Mouse (Mus musculus): ENCODE data around the gene Apoc1.
A peak's percentile ranks its signal among the peaks of the same experiment; 100 is the strongest.

The Apoc1 gene

DNA sequence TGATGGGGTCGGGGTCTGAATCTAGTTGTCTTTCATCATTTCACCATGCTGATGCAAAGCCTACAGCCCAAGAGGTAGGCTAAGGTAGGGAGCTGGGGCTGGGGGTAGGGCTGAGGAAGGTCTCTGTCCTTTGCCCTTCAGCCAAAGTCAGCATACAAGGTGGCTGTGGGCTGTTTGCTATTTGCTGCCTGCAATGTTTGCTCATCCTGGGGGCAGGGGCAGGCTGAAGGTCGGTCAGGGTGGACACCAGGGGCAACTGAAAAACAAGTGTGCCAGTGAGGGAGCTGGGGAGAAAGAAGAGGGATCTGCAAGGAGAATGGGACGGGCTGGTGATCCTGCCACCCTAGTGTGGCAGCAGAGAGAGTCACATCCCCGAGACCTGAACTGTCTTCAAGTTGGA lies 7.1 kb downstream of the Apoc1 start:
- no peak for DNase-seq (ENCODE audit: low read depth, low spot score)

DNA sequence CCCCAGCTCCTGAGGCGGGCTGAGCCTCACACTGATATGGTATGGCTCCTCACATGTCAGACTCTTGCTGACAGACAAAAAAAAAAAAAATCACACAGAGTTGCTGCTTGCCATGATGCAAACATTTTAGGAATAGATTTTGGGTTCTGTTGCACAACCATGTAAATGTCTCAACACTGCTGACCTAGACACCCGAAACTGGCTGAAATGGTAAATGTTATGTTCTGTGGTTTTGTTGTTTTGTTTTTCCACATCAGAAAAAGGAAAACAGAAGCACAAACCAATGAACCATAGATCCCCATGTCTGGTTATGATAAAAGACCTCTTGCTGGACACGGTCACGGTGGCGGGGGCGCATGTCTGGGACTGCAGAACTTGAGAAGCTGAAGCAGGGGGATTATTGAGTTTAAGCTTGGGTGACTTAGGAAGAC lies 8.7 kb downstream of the Apoc1 start:
- DNase-seq (ENCODE audit: low read depth, low spot score): no peak

DNA sequence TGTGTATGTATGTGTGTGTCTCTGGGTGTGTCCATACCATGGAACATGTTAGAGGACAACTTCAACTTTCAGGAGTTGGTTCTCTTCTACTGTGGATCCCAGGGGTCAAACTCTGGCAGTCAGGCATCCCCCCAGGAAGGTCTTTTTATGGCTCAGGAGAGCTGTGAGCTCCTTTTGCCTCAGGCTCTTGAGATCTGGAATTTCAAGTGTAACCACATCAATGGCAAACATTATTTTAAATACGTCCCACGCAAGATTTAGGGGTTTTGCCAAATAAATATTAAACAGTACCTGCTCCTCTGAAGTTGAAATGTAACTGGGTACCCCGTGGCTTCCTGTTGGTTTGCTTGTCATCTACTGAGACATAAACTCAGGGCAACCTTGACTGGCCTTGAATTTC lies 9.5 kb downstream of the Apoc1 start:
- no peak for DNase-seq (ENCODE audit: low read depth, low spot score)

DNA sequence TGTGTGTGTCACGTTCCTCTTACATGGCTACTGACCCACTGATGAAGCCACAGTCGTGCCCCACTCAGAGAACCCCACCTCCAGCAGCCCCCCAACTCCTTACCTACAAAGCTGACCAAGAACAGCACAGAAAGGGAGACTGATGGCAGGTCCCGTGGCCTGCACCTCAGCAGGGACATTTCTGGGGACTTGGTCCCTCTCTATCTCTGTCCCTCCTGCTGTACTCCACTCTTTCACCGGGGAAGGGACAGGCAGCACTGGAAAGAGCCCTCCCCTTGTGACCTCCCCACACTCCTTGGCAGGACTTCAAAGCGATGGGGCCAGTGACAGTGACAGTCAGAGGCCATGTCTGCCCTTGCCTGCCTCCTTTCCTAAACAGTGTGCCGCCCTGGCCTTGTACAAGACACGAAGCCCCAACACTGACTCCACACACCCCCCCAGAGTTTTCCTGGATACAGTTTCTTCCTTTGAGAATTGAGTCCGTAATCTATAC lies 11.2 kb downstream of the Apoc1 start, which contains the start of the genes Gm44805 and Apoc4:
Gene Gm44805 (minus strand): TSS at position 222 of the 493 bp plus-strand sequence.
Gene Apoc4 (minus strand): TSS at position 278 of the 493 bp plus-strand sequence.
- no peak for DNase-seq (ENCODE audit: low read depth, low spot score)

DNA sequence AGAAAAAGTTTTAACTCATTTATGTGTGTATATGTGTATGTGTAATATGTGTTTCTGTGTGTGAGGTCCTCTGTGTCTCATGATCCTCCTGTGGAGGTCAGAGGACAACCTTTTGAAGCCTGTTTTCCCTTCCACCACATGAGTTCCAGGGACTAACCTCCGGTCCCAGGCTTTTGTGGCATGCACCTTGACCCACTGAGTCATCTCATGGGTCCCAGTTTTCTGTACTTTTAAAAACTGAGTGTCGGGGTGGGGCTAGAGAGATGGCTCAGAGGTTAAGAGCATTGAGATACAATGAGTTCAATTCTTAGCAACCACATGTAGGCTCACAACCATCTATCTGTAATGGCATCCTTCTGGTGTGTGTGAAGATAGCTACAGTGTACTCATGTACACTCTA lies 11.8 kb downstream of the Apoc1 start:
- DNase-seq (ENCODE audit: low read depth, low spot score): no peak

DNA sequence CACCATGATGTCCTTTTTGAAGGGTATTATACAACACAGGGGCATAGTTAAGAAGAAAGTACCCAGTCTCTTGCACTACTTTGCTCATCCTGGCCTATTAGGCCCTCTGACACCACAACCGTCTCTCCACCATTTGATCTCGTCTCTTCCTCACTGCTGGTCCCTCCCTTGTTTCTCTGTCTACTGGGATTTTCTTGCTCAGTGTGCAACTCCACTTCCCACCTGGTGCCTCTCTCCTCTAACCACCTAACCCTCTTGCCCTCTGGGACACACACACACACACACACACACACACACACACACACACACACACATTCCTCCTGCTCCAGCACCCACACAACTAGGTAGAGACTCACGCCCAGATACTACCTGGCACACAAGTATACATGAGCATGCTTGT lies 13.6 kb downstream of the Apoc1 start:
- DNase-seq (ENCODE audit: low read depth, low spot score): no peak

DNA sequence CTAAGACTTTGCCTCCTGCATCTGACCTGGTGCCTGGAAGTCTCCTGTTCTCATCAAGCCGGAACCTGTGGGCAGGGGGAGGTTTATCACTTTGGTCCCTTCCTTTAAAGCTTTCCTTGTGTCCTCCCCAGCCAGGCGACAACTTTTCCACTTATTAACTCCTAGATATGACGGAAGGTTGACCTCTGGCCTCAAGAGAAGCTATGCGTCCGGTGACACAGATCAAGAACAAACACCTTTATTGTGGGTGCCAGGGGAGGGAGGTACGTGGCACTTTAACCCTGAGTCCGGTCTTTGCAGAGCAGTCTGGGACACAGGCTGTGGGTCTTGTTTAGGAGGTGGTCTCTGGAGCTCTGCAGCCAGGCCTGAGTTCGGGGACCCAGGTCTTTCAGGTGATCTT lies 14.6 kb downstream of the Apoc1 start, which contains the start of gene Apoc2:
Gene Apoc2 (minus strand): TSS at position 70 of the 400 bp plus-strand sequence.
- DNase-seq (ENCODE audit: low read depth, low spot score): no peak

DNA sequence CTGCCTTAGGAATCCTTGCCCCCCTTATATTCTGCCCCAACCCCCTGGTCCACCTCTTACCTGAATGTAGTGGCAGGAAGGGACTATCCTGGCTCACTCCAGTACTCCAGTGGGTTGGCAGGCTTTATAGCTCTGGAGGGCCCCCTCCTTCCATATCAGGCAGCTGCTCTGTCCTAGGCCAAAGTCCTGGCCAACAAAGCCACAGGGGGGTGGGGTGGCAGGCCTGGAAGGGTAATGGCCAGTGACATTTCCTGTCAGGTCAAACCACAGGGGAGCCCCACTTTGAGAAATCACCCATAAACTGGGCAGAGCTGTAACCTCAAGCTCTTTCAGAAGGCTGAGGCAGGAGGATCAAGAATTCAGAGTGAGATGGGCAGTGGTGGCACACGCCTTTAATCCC lies 15.8 kb downstream of the Apoc1 start:
- DNase-seq (ENCODE audit: low read depth, low spot score): no peak

DNA sequence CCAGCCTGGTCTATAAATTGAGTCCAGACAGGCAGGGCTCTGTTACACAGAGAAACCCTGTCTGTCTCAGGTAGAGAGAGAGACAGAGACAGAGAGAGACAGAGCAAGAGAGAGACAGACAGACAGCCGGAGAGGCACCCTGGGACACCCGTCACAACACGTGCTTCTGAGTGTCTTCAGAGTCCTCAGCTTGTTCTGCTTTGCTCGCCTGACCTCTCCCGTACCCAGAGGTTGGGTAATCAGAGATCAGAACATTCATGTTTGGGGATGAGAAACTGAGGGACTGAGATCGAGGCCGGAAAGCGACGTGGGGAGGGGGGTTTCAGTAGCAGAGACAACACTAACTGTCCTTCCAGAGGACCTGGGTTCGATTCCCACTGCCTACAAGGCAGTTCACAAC lies 16.6 kb downstream of the Apoc1 start:
- DNase-seq (ENCODE audit: low read depth, low spot score): no peak

DNA sequence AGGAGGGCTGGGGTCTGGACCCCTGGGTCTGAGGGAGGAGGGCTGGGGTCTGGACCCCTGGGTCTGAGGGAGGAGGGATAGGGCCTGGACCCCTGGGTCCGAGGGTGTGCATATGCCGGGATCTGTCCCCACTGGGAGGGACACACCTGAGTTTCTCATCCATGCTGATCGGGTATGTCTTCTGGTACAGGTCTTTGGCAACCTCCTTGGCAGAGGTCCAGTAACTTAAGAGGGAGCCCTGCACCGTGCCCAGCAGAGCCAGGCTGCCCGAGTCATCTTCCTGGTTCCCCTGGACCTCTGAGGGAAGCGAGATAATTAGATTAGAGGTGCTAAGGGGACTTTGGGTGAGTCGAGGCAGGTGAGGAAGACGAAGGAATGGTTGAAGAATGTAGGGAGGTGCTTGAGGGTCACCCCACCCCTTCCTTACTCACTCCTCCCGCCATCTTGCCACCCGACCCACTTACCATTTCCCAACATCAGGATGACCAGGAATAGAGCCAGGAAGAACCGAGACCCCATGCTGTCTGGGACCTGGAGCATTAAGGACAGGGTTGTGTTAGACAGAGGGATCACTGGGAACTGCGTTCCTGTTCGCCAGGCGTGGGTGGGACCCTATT lies 19.3 kb downstream of the Apoc1 start:
- DNase-seq (ENCODE audit: low read depth, low spot score): no peak

DNA sequence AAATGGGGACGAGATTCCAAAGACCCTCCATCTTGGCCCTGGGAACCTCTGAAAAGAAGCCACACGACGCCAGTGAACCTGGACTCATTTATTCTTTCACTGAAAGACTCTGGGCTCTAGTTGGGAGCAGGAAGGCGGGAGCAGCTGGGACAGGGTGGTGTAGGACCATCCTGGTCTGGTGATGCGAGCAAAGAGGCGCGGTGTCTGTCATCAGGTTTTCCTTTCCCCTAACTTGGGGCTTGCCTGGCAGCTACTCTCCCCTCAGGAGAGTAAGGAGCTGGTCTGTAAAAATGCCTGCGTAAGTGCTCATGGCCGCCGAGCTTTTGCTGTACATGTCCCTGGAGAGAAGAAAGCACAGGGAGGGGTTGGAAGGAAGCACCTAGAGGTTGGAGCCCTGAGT lies 20.9 kb downstream of the Apoc1 start:
- DNase-seq (ENCODE audit: low read depth, low spot score): no peak

DNA sequence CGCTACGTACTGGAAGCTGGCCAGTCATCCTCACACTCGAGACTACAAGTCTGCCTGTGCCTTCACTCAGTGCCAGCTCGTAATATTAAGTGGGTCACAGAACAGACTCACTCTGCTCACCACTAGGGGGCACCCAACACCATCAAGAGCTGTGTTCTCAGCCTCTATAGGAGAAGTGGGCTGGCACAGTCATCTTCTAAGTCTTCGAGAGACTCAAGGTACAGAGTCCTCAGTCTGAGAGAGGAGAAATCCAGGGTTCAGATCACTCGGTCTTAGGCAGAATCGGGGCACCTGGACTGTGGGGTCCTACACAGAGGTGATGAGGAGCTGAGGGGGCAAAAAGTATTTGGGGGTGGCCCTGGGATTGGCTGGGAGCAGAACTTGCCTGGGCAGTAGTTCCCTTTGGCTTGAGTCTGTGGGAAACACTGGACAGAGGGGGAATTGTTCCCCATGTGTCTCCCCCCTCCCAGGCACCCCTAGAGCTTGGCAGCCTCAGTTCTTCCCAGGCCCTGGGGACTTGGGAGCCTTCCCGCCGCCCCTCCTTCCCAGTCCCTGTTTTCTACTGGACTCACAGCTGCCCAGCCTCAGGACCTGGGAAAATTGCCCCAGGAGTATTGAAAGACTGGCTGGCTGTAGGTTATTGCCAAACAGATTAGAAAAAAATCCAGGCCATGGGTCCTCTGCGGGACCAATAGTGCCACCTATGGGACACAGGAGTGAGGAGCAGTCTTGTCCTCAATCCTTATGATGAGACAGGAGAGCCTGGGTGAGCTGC lies 23.3 kb downstream of the Apoc1 start:
- DNase-seq (ENCODE audit: low read depth, low spot score): peak; percentile 93

DNA sequence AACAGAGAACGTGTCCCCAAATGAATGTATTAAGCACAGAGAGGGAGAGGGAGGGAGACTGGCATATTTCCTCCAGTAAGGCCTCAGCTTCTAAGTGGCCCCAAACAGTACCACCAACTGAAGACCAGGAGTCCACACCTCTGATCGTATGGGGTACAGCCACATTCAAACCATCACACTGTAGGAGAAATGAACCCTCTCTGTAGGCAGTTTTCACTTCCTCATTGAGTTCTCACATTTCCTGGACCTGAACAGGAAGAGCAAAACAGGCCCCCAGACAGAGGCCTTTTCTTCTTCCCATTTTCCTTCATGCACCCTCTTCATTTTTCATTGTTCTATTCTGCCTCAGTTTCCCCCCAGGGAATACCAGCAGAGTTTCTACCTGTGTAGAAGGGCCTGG lies 25.0 kb downstream of the Apoc1 start:
- DNase-seq (ENCODE audit: low read depth, low spot score): no peak

DNA sequence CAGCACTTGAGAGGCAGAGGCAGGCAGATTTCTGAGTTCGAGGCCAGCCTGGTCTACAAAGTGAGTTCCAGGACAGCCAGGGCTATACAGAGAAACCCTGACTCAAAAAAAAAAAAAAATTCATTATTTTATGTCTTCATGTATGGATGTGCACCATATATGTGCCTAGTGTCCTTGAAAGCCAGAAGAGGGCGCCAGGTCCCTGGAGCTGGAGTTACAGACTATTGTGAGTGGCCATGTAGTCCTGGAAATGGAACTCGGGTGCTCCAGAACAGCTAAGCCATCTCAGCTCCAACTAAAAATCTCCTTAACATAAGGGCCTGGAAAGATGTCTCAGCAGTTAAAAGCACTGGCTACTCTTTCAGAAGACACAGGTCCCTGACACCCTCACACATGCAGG lies 25.7 kb downstream of the Apoc1 start:
- DNase-seq (ENCODE audit: low read depth, low spot score): no peak

DNA sequence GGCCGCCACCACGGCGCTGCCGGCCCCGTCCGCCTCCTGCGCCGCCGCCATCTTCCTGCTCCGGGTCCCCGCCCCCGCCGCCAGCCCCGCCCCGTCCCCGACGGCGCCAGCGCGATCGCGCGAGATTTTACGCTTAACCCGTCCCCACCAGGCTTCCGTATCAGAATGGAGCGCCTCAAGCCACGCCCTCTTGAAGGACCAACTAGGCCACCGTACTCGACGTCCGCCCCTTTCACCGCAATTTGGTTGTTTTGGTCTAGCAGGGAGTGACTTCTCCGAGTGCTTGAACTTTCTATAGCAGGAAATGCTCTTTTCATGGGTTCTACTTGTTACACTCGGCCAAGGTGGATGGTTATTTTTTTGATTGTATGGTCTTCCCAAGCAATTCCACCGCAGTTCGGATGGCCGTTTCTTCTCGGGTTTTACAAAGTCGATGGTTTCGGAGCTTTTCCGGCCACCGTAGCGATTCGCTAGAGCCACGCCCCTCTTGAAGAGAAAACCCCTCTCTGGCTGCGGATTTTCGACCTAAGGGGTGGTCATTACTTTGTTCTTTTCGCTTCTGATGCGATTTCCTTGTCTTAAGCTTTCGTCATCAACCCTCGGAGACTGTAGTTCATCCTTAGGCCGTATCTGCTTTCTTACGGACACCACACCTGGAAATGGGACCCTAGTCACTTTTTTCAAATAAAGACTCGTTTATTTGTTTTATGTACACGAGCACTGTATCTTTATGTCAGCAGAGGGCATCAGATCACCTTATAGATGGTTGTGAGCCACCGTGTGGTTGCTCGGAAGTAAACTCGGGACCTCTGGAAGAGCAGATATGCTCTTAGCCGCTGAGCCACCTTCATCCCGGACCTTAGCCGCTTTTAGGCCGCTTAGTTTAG lies 27.3 kb downstream of the Apoc1 start, which contains the start of gene Clptm1:
Gene Clptm1 (minus strand): TSS at position 79 of the 887 bp plus-strand sequence.
- DNase-seq (ENCODE audit: low read depth, low spot score): peak; percentile 98

DNA sequence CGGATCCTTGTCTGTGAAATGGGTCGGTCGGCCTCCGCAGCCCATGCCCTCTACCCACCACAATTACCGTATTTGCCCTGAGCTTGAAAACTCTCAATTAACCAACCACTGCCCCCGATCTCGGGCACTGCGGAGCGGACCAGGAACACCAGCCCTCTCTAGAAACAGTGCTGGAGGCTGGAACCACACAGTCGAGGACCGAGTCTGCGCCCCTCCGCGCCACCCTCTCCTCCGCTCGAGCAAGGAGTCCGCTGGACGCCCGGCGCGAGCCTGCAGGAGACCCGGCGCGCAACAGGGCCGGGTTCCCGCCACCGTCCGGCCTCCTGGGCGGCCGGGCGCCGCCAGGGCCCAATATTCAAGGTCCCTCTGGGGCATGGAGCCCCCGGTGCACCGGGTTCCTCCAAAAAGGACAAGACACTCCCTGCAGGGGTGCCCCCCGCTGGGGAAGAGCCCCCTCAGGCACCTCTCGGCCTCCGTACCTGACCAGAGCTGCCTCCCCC lies 28.0 kb downstream of the Apoc1 start:
- DNase-seq (ENCODE audit: low read depth, low spot score): peak; percentile 6

DNA sequence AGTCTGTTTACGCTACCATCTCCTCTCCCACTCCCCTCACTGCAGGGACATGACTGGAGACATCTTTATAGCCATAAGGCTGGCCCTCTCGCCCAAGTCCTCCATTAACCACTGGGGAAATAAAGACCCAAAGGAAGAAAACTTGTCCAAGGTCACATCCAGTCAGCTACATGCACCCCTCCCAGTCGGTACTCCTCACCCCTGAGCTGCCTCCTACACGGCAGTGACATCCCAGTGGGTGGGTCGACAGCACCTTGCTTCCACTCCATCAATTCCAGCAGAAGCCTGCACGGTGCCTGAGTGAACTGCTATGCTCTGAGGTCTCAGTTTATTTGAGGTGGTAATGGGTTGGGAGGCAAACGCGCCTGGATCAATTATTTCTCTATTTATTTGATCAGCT lies 28.5 kb downstream of the Apoc1 start:
- DNase-seq (ENCODE audit: low read depth, low spot score): no peak

DNA sequence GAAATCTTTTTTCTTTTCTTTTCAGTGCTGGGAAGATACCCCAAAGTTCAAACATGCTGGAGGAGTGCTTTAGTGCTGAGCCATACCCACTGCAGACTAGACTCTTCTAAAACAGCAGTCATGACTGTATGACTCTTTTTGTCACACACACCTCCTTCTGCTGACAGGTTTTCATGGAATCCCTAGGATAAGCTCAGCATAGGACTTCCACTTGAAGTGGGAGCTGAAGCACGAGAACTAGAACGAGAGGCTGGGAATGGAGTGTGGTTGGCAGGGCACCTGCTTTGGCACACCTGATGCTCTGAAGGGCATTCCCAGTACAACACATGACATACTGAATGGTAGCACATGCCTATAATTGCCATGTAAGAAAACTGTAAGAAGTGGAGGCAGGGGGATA lies 39.8 kb downstream of the Apoc1 start:
- no peak for DNase-seq (ENCODE audit: low read depth, low spot score)

DNA sequence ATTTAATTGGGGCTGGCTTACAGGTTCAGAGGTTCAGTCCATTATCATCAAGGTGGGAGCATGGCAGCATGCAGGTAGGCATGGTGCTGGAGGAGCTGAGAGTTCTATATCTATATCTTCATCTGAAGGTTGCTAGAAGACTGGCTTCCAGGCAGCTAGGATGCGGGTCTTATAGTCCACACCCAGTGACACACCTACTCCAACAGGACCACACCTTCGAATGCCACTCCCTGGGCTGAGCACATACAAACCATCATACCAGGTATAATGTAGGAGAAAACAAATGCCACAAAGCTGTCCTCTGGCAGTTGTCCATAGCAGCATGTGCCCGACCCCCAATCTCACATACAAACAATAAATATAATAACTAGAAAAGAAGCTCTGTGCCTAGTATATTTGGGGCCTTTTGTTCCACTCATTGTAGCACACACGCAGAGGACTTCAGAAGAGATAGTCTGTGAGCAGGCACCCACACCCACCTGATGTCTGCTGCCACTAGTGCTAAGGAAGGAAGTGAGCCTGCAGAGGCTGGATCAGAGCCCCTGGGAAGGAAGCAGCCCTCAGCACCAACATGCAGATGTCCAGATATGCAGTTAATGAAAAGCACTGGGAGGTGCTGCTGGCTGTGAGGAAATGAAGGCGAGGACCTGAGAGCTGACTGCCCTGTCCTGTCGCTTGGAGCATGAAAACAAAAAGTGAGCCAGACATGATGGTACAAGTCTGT lies 41.2 kb downstream of the Apoc1 start:
- no peak for DNase-seq (ENCODE audit: low read depth, low spot score)

DNA sequence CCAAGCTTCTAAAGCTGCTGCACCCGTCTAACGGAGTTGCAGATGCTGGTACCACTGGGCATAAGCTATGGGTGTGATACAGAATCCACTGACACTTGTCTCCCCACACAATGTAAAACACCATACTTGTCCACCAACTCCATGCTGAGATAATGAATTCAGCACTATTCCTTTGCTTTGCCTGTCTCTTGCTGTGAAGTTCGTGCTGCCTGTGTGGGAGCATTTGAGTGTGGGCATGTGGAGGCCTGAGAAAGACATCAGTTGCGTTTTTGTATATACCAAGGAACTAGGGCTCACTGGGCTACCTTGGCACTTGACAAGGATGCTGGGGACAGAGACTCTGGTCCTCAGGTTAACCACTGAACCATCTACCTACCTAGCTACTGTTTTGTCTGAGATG lies 51.2 kb downstream of the Apoc1 start:
- no peak for DNase-seq (ENCODE audit: low read depth, low spot score)
